Mouse (Mus musculus) lung, postnatal 0 days (tissue): ENCODE data around the gene Slc6a9. TPM values are rescaled to one million over a fixed set of nuclear protein-coding genes. Genes with fewer than 3 reads are reported as not detected.

Experiments
- ATAC-seq: fragments of 200-750 bp; cut with Nextera tagmentation; 2 replicates; pipeline ENCODE4 v1.8.0; 2017; ENCODE audit warnings: moderate library complexity
- DNase-seq: peaks from one replicate; pipeline ENCODE4 v3.0.0-alpha.2; 2016; ENCODE audit warnings: low spot score
- H3K27ac ChIP-seq: fragments of 300-500 bp; sonication (generic); 2 replicates; pipeline ENCODE4 v1.5.1; 2014; ENCODE audit warnings: antibody characterized with exemption, mild to moderate bottlenecking, low read length, mixed read lengths
- H3K27me3 ChIP-seq: fragments of 300-500 bp; sonication (generic); replicated peaks from 2 replicates; pipeline ENCODE4 v1.6.1; 2014; ENCODE audit warnings: low read length, mixed read lengths; ENCODE audit not compliant: insufficient read depth
- H3K36me3 ChIP-seq: fragments of 300-500 bp; sonication (generic); 2 replicates; pipeline ENCODE4 v1.6.1; 2014; ENCODE audit warnings: low read length, mixed read lengths; ENCODE audit not compliant: insufficient read depth
- H3K4me1 ChIP-seq: fragments of 300-500 bp; sonication (generic); 2 replicates; pipeline ENCODE4 v1.6.1; 2014; ENCODE audit warnings: antibody characterized with exemption, low read depth, low read length, mixed read lengths; ENCODE audit not compliant: insufficient read depth
- H3K4me2 ChIP-seq: fragments of 300-500 bp; sonication (generic); replicated peaks from 2 replicates; pipeline ENCODE4 v1.6.1; 2014; ENCODE audit warnings: low read depth, mild to moderate bottlenecking, low read length, moderate library complexity, mixed read lengths
- H3K4me3 ChIP-seq: fragments of 300-500 bp; sonication (generic); 2 replicates; pipeline ENCODE4 v1.5.1; 2014; ENCODE audit warnings: low read depth, low read length
- H3K9ac ChIP-seq: fragments of 300-500 bp; sonication (generic); replicated peaks from 2 replicates; pipeline ENCODE4 v1.6.1; 2014; ENCODE audit warnings: low read depth, mild to moderate bottlenecking
- H3K9me3 ChIP-seq: fragments of 300-500 bp; sonication (generic); 2 replicates; pipeline ENCODE4 v1.6.1; 2016; ENCODE audit warnings: low read length, mixed read lengths
- CTCF ChIP-seq: IDR thresholded peaks from 2 replicates; pipeline ENCODE4 v1.5.1; 2016; ENCODE audit warnings: antibody characterized with exemption, mild to moderate bottlenecking
- EP300 ChIP-seq: IDR thresholded peaks from 2 replicates; pipeline ENCODE4 v1.6.1; 2016; ENCODE audit warnings: antibody characterized with exemption, mild to moderate bottlenecking, control low read depth
- WGBS: fragments of 180-500 bp; shearing (Covaris S2); extraction: QIAGEN DNeasy Blood & Tissue Kit; methylation state at CpG from one replicate; pipeline ENCODE4 v1.1.7; 2014; 5-methylcytosine and 5-hydroxymethylcytosine counted together
- polyA plus RNA-seq: library from polyadenylated mRNA; unstranded; fragments of >200 nt; fragmentation: Nextera tagmentation; extraction: Ambion mirVana; gene quantifications from 2 replicates; pipeline ENCODE4 v1.2.1, GENCODE M21; 2015

The Slc6a9 gene
- polyA plus RNA-seq, 1 experiment from 2014 or later: 19.1 TPM

DNA sequence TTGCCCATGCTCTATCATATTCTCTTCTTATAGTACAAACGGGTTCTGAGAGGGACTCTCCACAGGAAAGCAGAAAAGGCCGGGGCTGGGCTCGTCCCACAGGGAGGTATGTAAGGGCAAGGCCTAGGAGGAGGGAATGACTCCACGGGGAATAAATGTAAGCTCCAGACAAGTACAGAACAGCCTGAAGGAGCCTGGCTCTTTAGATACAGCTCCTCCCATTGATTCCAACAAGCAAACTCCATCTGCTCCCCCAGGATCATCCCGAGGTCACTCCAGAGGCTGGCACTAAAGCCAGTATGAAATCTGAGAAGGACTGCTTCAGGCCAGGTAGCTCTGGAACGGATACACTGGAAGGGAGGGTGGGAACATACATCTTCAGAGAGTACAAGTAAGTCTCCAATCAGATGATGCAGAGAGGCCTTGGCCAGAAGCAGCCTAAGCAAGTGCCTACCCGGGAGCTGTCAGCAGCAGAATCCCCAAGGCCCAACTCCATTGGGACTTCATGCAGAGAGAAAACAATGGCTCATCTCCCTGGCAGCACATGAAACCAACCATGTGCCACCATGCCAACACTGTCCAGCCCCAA, 78.5 kb downstream of the Slc6a9 start:
- H3K27ac ChIP-seq: no peak overlapping the region
- no peaks in the 10 kb centered on the region for H3K27me3 ChIP-seq
- DNase-seq (no peak), ATAC-seq (no peak)
- H3K4me2 ChIP-seq: 0 out of 2 replicates have a peak overlapping the region, but pooled peaks have one; percentile 8
- H3K4me1 ChIP-seq: peaks cover 27% of the 10 kb centered on the region; the same call in 1 of the 2 replicates
- H3K9ac ChIP-seq: no peak overlapping the region
- H3K9me3 ChIP-seq: no peaks in the 10 kb centered on the region
- TF ChIP-seq EP300 (no peak), CTCF (no peak)
- 59% methylated on average over 7 of the region's 7 CpGs for WGBS
- no peaks in the 10 kb centered on the region for H3K36me3 ChIP-seq
- H3K4me3 ChIP-seq: no peak overlapping the region

DNA sequence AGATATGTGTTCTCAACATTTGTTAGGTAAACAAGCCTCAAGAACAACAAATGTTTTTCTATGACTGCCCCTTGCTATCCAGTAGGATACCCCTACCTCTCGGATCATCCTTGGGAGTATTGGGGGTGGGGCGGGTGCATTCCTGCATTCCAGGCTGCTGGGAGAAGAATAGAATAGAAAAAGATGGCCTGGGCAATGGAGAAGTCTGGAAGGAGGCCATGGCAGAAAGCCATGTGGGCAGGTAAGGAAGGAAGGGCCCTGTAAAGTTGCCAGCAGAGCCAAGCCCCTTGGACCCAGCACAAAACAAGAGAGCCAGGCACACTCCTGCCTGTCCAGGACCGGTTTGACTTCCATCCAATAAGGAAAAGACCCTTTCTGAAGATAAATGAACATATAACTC, 79.1 kb downstream of the Slc6a9 start:
- TF ChIP-seq EP300 (no peak), CTCF (no peak)
- ATAC-seq (no peak), DNase-seq (peak; percentile 69)
- WGBS: 38% methylated on average over 3 of the region's 3 CpGs
- Histone ChIP-seq H3K9me3 (no peaks in the 10 kb centered on the region), H3K27me3 (no peaks in the 10 kb centered on the region), H3K9ac (no peak overlapping the region), H3K4me1 (peaks cover 27% of the 10 kb centered on the region; the same call in 1 of the 2 replicates), H3K27ac (no peak overlapping the region), H3K4me3 (peak overlapping the region; percentile 67; the same call in 1 of the 2 replicates), H3K36me3 (no peaks in the 10 kb centered on the region), H3K4me2 (peak overlapping the region; percentile 8)

DNA sequence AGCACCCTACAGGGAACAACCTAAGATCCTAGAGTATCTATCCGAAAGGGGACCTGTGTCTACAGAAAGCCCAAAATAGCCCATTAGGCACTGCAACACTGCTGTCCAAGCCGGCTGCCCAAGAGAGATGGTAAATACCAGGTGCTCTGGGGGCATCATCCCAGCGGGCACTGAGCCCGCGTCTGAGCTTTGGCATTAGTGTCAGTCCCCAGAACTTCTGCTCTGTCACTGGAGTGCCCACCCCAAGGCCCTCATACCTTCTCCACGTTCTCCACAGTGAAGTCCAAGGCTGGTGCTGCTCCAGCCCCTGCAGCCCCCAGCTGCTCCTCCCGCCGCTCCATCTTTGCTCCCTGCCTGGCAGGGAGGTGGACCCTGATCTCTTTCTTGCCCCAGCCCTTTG, 79.7 kb downstream of the Slc6a9 start:
- 13% methylated on average over 8 of the region's 8 CpGs for WGBS
- peak overlapping the region; percentile 60 for H3K9ac ChIP-seq
- no peak for DNase-seq
- H3K27ac ChIP-seq: no peak overlapping the region
- peak overlapping the region; percentile 67 for H3K4me3 ChIP-seq
- no peaks in the 10 kb centered on the region for H3K27me3 ChIP-seq
- TF ChIP-seq CTCF: no peak
- peaks cover 24% of the 10 kb centered on the region; the same call in 1 of the 2 replicates for H3K4me1 ChIP-seq
- ATAC-seq: no peak
- H3K9me3 ChIP-seq: no peaks in the 10 kb centered on the region
- peak overlapping the region; percentile 97 for H3K4me2 ChIP-seq
- no peaks in the 10 kb centered on the region for H3K36me3 ChIP-seq

DNA sequence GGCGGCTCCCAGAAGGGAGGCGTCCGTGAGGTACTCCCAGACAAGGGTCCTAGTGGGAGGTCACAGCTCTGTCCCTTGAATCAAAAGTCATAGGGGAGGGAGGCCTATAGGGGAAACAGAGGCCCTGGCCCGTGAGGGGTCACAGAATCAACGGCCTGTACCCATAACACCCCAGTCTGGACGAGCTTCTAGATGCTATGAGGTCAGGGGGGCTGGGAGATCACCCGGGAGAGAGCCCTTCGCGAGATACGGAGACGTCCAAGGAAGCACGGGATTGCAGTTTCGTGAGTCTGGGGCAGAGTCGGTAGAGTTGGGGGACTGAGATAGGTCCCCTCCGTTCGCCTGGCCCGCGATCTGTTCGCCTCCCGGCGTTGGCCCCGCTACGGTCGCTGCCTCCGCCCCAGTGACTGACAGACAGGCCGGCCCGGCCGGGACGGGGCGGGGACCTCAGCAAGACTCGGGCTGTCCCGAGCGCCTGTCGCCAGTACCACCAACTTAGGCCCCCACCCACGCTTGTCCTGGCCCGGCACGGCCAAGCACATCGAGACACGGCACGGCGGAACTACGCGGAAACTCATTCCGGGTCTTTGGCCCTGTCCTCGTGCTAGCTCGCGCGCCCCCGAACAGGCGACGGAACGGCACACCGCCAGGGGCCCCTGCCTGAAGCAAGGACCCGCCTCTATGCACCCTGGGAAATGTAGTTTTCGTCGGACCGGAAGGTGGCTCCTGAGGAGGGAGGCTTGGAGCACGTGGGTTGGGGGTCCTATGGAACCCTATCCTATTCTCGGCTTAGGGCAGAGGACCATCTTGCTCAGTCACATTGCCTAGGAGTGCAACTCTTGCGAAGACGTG, 80.5 kb downstream of the Slc6a9 start, which contains the start of gene Ipo13:
Gene Ipo13, minus strand, starts transcription at position 409 of the 852 bp plus-strand sequence.
- ATAC-seq: peak; percentile 95
- DNase-seq: peak; percentile 94
- Histone ChIP-seq H3K36me3 (no peaks in the 10 kb centered on the region), H3K27ac (peak within 1 kb of the TSS; percentile 76), H3K9ac (peak within 1 kb of the TSS; percentile 60), H3K9me3 (no peaks in the 10 kb centered on the region), H3K4me1 (peaks cover 21% of the 10 kb centered on the region; the same call in 1 of the 2 replicates), H3K27me3 (no peaks in the 10 kb centered on the region), H3K4me3 (peak within 1 kb of the TSS; percentile 67), H3K4me2 (peak within 1 kb of the TSS; percentile 97)
- TF ChIP-seq EP300 (peak; percentile 73; the same call in 1 of the 2 replicates), CTCF (peak; percentile 63)
- WGBS: 1% methylated on average over 55 of the region's 61 CpGs

DNA sequence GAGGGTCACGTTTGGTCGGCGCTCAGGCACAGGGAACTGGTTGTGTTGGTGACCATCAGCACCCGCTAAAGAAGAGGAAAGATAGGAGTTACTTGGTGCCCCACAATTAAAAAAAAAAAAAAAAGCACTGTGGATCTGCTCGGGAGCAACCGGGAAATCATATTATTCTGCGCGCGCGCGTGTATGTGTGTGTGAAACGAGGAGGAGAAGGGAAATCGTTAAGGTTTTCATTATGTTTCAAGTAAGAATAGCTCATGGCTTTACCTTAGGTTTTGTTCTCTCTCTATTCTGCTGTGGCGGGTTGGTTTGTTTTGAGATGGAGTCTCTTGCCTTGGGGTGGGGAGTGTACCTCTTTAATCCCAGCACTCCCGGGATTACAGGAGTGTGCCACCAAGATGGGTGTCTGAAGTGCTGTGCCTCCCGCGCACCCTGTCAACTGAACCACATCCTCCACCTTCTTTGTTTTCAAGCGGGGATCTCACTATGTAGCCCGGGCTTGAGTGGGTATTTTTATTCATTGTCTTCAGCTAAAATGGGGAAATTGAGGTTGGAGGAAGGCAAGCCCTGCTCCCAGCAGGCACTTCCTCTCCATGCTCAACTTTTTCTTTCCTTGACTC, 81.3 kb downstream of the Slc6a9 start:
- 3% methylated on average over 19 of the region's 19 CpGs for WGBS
- Histone ChIP-seq H3K9me3 (no peaks in the 10 kb centered on the region), H3K4me1 (peaks cover 21% of the 10 kb centered on the region; the same call in 1 of the 2 replicates), H3K27ac (no peak overlapping the region), H3K4me2 (peak overlapping the region; percentile 97), H3K4me3 (peak overlapping the region; percentile 67), H3K36me3 (no peaks in the 10 kb centered on the region), H3K9ac (peak overlapping the region; percentile 60; the same call in 1 of the 2 replicates), H3K27me3 (no peaks in the 10 kb centered on the region)
- ATAC-seq (no peak), DNase-seq (no peak)
- TF ChIP-seq EP300 (no peak), CTCF (no peak)

DNA sequence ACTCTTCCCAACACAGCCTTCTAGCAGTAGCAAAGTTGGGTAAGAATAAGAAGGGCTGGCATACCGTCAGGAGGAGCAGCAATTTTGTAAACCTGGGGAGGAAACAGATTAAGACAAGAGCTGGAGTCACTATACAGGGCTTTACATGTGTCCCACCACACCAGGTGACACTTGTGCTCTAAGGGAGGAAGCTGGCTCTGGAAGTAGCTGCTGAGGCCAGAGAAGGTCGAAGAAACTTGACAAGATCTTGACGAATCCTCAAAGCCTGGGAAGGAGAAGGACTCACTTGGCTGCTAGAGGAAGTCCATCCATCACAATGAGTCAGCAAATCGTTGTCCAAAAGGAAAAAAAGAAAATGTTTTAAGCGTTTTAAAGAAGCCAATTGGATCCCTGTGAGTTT, 82.1 kb downstream of the Slc6a9 start:
- Histone ChIP-seq H3K4me3 (no peak overlapping the region), H3K4me2 (0 out of 2 replicates have a peak overlapping the region, but pooled peaks have one; percentile 97), H3K4me1 (peaks cover 21% of the 10 kb centered on the region; the same call in 1 of the 2 replicates), H3K9ac (no peak overlapping the region), H3K9me3 (no peaks in the 10 kb centered on the region), H3K27me3 (no peaks in the 10 kb centered on the region), H3K36me3 (no peaks in the 10 kb centered on the region), H3K27ac (no peak overlapping the region)
- ATAC-seq: no peak
- TF ChIP-seq CTCF (no peak), EP300 (no peak)
- no peak for DNase-seq
- 50% methylated on average over 5 of the region's 5 CpGs for WGBS
